Comparison of ENCODE assay signal across 12 mouse cellular contexts in genomic region chr7:145293859-145294258, GRCm38 (mm10). TPM values are rescaled to one million over a fixed set of nuclear protein-coding genes. Genes with fewer than 3 reads are reported as not detected.
DNase-seq lines count a peak whose midpoint lies in the region; TF ChIP-seq lines count a peak whose summit lies in the region.
"Had no signal": no experiment of that assay in that cellular context is flagged by ENCODE, and none has a peak within 500 bp of the region (broad histone marks: within the 10 kb centered on the region; RNA-seq: fewer than 3 reads in every experiment).

No protein-coding gene starts in this region.

- no peaks in the 10 kb centered on the region for H3K4me1 ChIP-seq in ES-E14 (ENCODE audit: control insufficient read depth in 2 of 2, insufficient read depth in 2 of 2, low read length in 2 of 2, poor library complexity in 1 of 2)

- H3K36me3 ChIP-seq in ES-E14 (ENCODE audit: control insufficient read depth, insufficient read depth, low read length, poor library complexity, severe bottlenecking), result no peaks in the 10 kb centered on the region
- H3K36me3 ChIP-seq: kidney, embryonic 15.5 days had no signal

- no peak overlapping the region for H3K9ac ChIP-seq in ES-E14 (ENCODE audit: insufficient read depth, low read depth, low read length, poor library complexity, severe bottlenecking)
- H3K9ac ChIP-seq: kidney, embryonic 15.5 days had no signal

- intact Hi-C loops in heart, postnatal 25 days (cut with DNase I), result no loop called here
- intact Hi-C loops in left cerebral cortex, postnatal 14 days (cut with DNase I), result no loop called here

- H3K4me3 ChIP-seq in ES-E14 (ENCODE audit: insufficient read depth in 1 of 2, low read depth in 1 of 2, low read length in 2 of 2, poor library complexity in 1 of 2, severe bottlenecking in 1 of 2), result no peak overlapping the region
- H3K4me3 ChIP-seq: erythroblast, embryonic 14.5 days; kidney, embryonic 15.5 days; myocyte had no signal

- DNase-seq in heart, adult 11 months, result peak; percentile 89
- DNase-seq in heart, postnatal 25 days (ENCODE audit: low spot score), result no peak
- DNase-seq in 3T3-L1 (ENCODE audit: low read depth, low spot score) (peak; percentile 57), ES-E14 (ENCODE audit: low read depth, low spot score) (peak; percentile 51)
- DNase-seq in cerebellum, postnatal 36 days, result peak; percentile 47 to 62
- no peak for DNase-seq in urinary bladder, postnatal 10 days (ENCODE audit: low spot score)
- DNase-seq in left cerebral cortex, postnatal 14 days (ENCODE audit: low spot score in 2 of 2), result no peak
- no peak for DNase-seq in layer of hippocampus, adult 11-12 months (ENCODE audit: low spot score)

- no peak overlapping the region for H3K27ac ChIP-seq in ES-E14 (ENCODE audit: insufficient read depth, low read depth, low read length, poor library complexity, severe bottlenecking)
- H3K27ac ChIP-seq: kidney, embryonic 15.5 days had no signal

- in situ Hi-C loops in ES-E14 (cut with MboI; ENCODE audit: low sequenced_read_pairs in 2 of 2, unreplicated experiment in 2 of 2), result no loop called here

- no peaks in the 10 kb centered on the region for H3K9me3 ChIP-seq in ES-E14 (ENCODE audit: control insufficient read depth, insufficient read depth, low read depth, low read length)
- H3K9me3 ChIP-seq: kidney, embryonic 15.5 days had no signal

TF ChIP-seq in ES-E14, 5 proteins besides CTCF, POLR2A, EP300 and RAD21:
- TF ChIP-seq HCFC1 (IDR thresholded peaks at IDR 0.05; ENCODE audit: borderline replicate concordance, insufficient read depth, low read length) (no peak), ZNF384 (IDR thresholded peaks at IDR 0.05; ENCODE audit: low read depth, low read length) (no peak), MAFK (IDR thresholded peaks at IDR 0.05; ENCODE audit: insufficient read depth, low read depth, low read length) (no peak), CHD2 (IDR thresholded peaks at IDR 0.05; ENCODE audit: low read depth, low read length) (no peak), ZC3H11A (IDR thresholded peaks at IDR 0.05; ENCODE audit: borderline replicate concordance, low read depth, low read length) (no peak)

RNA-seq across cellular contexts. Expression of gene Mrgprf, which starts 6.8 kb away (rescaled TPM):
- total RNA-seq in heart, postnatal 25 days (2021), result 1 to 10 TPM; 4.3 to 5.5 TPM
- total RNA-seq in ES-E14 (2012; rRNA removed), result 0.49 and 0.85 TPM in 2 replicates
- 1 to 10 TPM; 2.1 to 2.2 TPM for total RNA-seq in left cerebral cortex, postnatal 14 days (2021)

RNA-seq across cellular contexts. Expression of gene Tpcn2, which starts 10.0 kb away (rescaled TPM):
- 1 to 10 TPM; 3.0 to 4.2 TPM for total RNA-seq in heart, postnatal 25 days (2021)
- 10.1 and 16.9 TPM in 2 replicates for total RNA-seq in ES-E14 (2012; rRNA removed)
- total RNA-seq in left cerebral cortex, postnatal 14 days (2021), result 1 to 10 TPM; 3.4 to 3.6 TPM

RNA-seq across cellular contexts. Expression of gene Mrgprd, which starts 20.8 kb away (rescaled TPM):
- not detected for total RNA-seq in heart, postnatal 25 days (2021)
- 0.09 TPM in 1 of 2 replicates, not detected in the other for total RNA-seq in ES-E14 (2012; rRNA removed)
- not detected for total RNA-seq in left cerebral cortex, postnatal 14 days (2021)
- total RNA-seq: heart, adult 18-20 months had no signal

Comparison
In these comparisons a context has a peak if more than half of its experiments do, and no peak if none do; other contexts are left out.
1. DNase-seq: peak in heart, adult 11 months (single experiment), 3T3-L1 (single experiment), ES-E14 (single experiment) and cerebellum, postnatal 36 days (2 of 2); none in heart, postnatal 25 days (single experiment), urinary bladder, postnatal 10 days (single experiment), left cerebral cortex, postnatal 14 days (0 of 2) and layer of hippocampus, adult 11-12 months (single experiment).